Mouse (Mus musculus): Measurements from ENCODE around the gene Ykt6. TPM values are rescaled to one million over a fixed set of nuclear protein-coding genes. Genes with fewer than 3 reads are reported as not detected.

The Ykt6 gene
- total and polyA plus RNA-seq, 3 experiments: 11.6 to 51.5 (median 22.5) TPM

- DNase-seq (ENCODE audit: low spot score) (no peak), ATAC-seq (ENCODE audit: extremely low read depth, insufficient number of reproducible peaks, low FRiP score, poor library complexity, severe bottlenecking) (no peak)
- Histone ChIP-seq H3K36me3 (replicated peaks) (no peaks in the 10 kb centered on the region), H3K4me3 (ENCODE audit: low read depth, low read length) (no peak overlapping the region), H3K4me1 (ENCODE audit: insufficient read depth, low read depth, low read length) (peaks cover 5% of the 10 kb centered on the region; the same call in 1 of the 2 replicates), H3K27me3 (ENCODE audit: insufficient read depth, low read length) (peaks cover 48% of the 10 kb centered on the region), H3K9me3 (replicated peaks) (no peaks in the 10 kb centered on the region)
- TF ChIP-seq POLR2AphosphoS5 (IDR thresholded peaks at IDR 0.05; ENCODE audit: insufficient replicate concordance, low read depth, low read length) (no peak), CTCF (IDR thresholded peaks at IDR 0.05; ENCODE audit: low read depth, low read length) (no peak), TAL1 (conservative IDR thresholded peaks at IDR 0.05; ENCODE audit: low read depth, low read length) (no peak), GATA1 (IDR thresholded peaks at IDR 0.05; ENCODE audit: borderline replicate concordance, low read length) (no peak), GATA2 (IDR thresholded peaks at IDR 0.05; ENCODE audit: borderline replicate concordance, low read depth, low read length) (no peak)
Measured at GRCm38 (mm10) chr11:5979088-5979487, 23.6 kb downstream of the Ykt6 start.

- no peak for TF ChIP-seq POLR2AphosphoS5 (IDR thresholded peaks at IDR 0.05; ENCODE audit: insufficient replicate concordance, low read depth, low read length)
- TF ChIP-seq TAL1 (conservative IDR thresholded peaks at IDR 0.05; ENCODE audit: low read depth, low read length): no peak
- no peak for TF ChIP-seq GATA1 (IDR thresholded peaks at IDR 0.05; ENCODE audit: borderline replicate concordance, low read length)
- TF ChIP-seq GATA2 (IDR thresholded peaks at IDR 0.05; ENCODE audit: borderline replicate concordance, low read depth, low read length): no peak
- no peak for TF ChIP-seq CTCF (IDR thresholded peaks at IDR 0.05; ENCODE audit: low read depth, low read length)
- peaks cover 5% of the 10 kb centered on the region; the same call in 1 of the 2 replicates for H3K4me1 ChIP-seq (ENCODE audit: insufficient read depth, low read depth, low read length)
- ATAC-seq (ENCODE audit: extremely low read depth, insufficient number of reproducible peaks, low FRiP score, poor library complexity, severe bottlenecking) (no peak), DNase-seq (ENCODE audit: low spot score) (no peak)
- H3K36me3 ChIP-seq (replicated peaks): no peaks in the 10 kb centered on the region
- H3K27me3 ChIP-seq (ENCODE audit: insufficient read depth, low read length): peaks cover 44% of the 10 kb centered on the region
- no peak overlapping the region for H3K4me3 ChIP-seq (ENCODE audit: low read depth, low read length)
- H3K9me3 ChIP-seq (replicated peaks): no peaks in the 10 kb centered on the region
Measured at GRCm38 (mm10) chr11:5980108-5980507, 24.6 kb downstream of the Ykt6 start.

GRCm38 (mm10) chr11:5980561-5980960 is 25.1 kb downstream of the Ykt6 start:
- Histone ChIP-seq H3K4me1 (ENCODE audit: insufficient read depth, low read depth, low read length) (peaks cover 5% of the 10 kb centered on the region; the same call in 1 of the 2 replicates), H3K4me3 (ENCODE audit: low read depth, low read length) (no peak overlapping the region), H3K36me3 (replicated peaks) (no peaks in the 10 kb centered on the region), H3K9me3 (replicated peaks) (no peaks in the 10 kb centered on the region), H3K27me3 (ENCODE audit: insufficient read depth, low read length) (peaks cover 42% of the 10 kb centered on the region)
- TF ChIP-seq GATA1 (IDR thresholded peaks at IDR 0.05; ENCODE audit: borderline replicate concordance, low read length): no peak
- TF ChIP-seq TAL1 (conservative IDR thresholded peaks at IDR 0.05; ENCODE audit: low read depth, low read length): no peak
- TF ChIP-seq GATA2 (IDR thresholded peaks at IDR 0.05; ENCODE audit: borderline replicate concordance, low read depth, low read length): no peak
- no peak for TF ChIP-seq CTCF (IDR thresholded peaks at IDR 0.05; ENCODE audit: low read depth, low read length)
- TF ChIP-seq POLR2AphosphoS5 (IDR thresholded peaks at IDR 0.05; ENCODE audit: insufficient replicate concordance, low read depth, low read length): no peak
- DNase-seq (ENCODE audit: low spot score) (no peak), ATAC-seq (ENCODE audit: extremely low read depth, insufficient number of reproducible peaks, low FRiP score, poor library complexity, severe bottlenecking) (no peak)

GRCm38 (mm10) chr11:5981323-5981722 is 25.8 kb downstream of the Ykt6 start:
- no peak for TF ChIP-seq GATA2 (IDR thresholded peaks at IDR 0.05; ENCODE audit: borderline replicate concordance, low read depth, low read length)
- TF ChIP-seq POLR2AphosphoS5 (IDR thresholded peaks at IDR 0.05; ENCODE audit: insufficient replicate concordance, low read depth, low read length): no peak
- TF ChIP-seq TAL1 (conservative IDR thresholded peaks at IDR 0.05; ENCODE audit: low read depth, low read length): no peak
- no peak for TF ChIP-seq GATA1 (IDR thresholded peaks at IDR 0.05; ENCODE audit: borderline replicate concordance, low read length)
- no peak for TF ChIP-seq CTCF (IDR thresholded peaks at IDR 0.05; ENCODE audit: low read depth, low read length)
- no peak overlapping the region for H3K4me3 ChIP-seq (ENCODE audit: low read depth, low read length)
- ATAC-seq (ENCODE audit: extremely low read depth, insufficient number of reproducible peaks, low FRiP score, poor library complexity, severe bottlenecking): no peak
- H3K9me3 ChIP-seq (replicated peaks): no peaks in the 10 kb centered on the region
- H3K27me3 ChIP-seq (ENCODE audit: insufficient read depth, low read length): peaks cover 38% of the 10 kb centered on the region
- peaks cover 5% of the 10 kb centered on the region; the same call in 1 of the 2 replicates for H3K4me1 ChIP-seq (ENCODE audit: insufficient read depth, low read depth, low read length)
- H3K36me3 ChIP-seq (replicated peaks): no peaks in the 10 kb centered on the region
- no peak for DNase-seq (ENCODE audit: low spot score)

- no peak for ATAC-seq (ENCODE audit: extremely low read depth, insufficient number of reproducible peaks, low FRiP score, poor library complexity, severe bottlenecking)
- Histone ChIP-seq H3K4me3 (ENCODE audit: low read depth, low read length) (no peak overlapping the region), H3K27me3 (ENCODE audit: insufficient read depth, low read length) (peaks cover 24% of the 10 kb centered on the region), H3K36me3 (replicated peaks) (no peaks in the 10 kb centered on the region), H3K4me1 (ENCODE audit: insufficient read depth, low read depth, low read length) (peaks cover 5% of the 10 kb centered on the region; the same call in 1 of the 2 replicates), H3K9me3 (replicated peaks) (no peaks in the 10 kb centered on the region)
- no peak for DNase-seq (ENCODE audit: low spot score)
- TF ChIP-seq GATA2 (IDR thresholded peaks at IDR 0.05; ENCODE audit: borderline replicate concordance, low read depth, low read length): no peak
- TF ChIP-seq GATA1 (IDR thresholded peaks at IDR 0.05; ENCODE audit: borderline replicate concordance, low read length): no peak
Measured at GRCm38 (mm10) chr11:5983629-5984028, 28.1 kb downstream of the Ykt6 start.

GRCm38 (mm10) chr11:5988126-5988525 is 32.6 kb downstream of the Ykt6 start:
- H3K9me3 ChIP-seq (replicated peaks): no peaks in the 10 kb centered on the region
- peaks cover 8% of the 10 kb centered on the region for H3K27me3 ChIP-seq (ENCODE audit: insufficient read depth, low read length)
- no peaks in the 10 kb centered on the region for H3K4me1 ChIP-seq (ENCODE audit: insufficient read depth, low read depth, low read length)
- H3K36me3 ChIP-seq (replicated peaks): no peaks in the 10 kb centered on the region
- no peak for DNase-seq (ENCODE audit: low spot score)
- TF ChIP-seq CTCF (IDR thresholded peaks at IDR 0.05; ENCODE audit: low read depth, low read length) (no peak), POLR2AphosphoS5 (IDR thresholded peaks at IDR 0.05; ENCODE audit: insufficient replicate concordance, low read depth, low read length) (no peak), GATA2 (IDR thresholded peaks at IDR 0.05; ENCODE audit: borderline replicate concordance, low read depth, low read length) (no peak), GATA1 (IDR thresholded peaks at IDR 0.05; ENCODE audit: borderline replicate concordance, low read length) (no peak), TAL1 (conservative IDR thresholded peaks at IDR 0.05; ENCODE audit: low read depth, low read length) (no peak)
- H3K4me3 ChIP-seq (ENCODE audit: low read depth, low read length): no peak overlapping the region
- no peak for ATAC-seq (ENCODE audit: extremely low read depth, insufficient number of reproducible peaks, low FRiP score, poor library complexity, severe bottlenecking)

All from G1E (cell line).